Mouse (Mus musculus): ENCODE measurements around the gene Chst14.

DNA sequence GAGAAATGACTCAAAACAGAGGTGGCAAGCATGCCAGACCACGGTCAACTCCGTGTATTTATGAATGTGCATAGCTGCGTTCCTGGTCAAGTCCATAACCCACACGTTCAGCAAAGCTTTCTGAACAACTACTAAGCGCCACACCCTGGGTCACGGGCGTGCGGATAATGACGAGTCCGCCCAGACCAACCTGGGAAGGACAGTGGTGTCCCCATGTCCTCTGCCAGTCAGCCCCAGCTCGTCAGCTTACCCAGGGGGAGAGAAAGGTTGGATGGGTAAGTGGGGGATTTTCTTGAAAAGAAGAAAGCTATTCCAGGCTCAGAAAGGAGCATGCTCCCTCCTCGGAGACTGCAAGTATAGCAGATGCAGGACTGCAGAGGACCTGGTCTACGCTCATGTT lies 38.9 kb upstream of the Chst14 start:
- TF ChIP-seq CTCF (IDR thresholded peaks at IDR 0.05; ENCODE audit: extremely low read depth, insufficient read depth, low read length) (no peak), POLR2A (IDR thresholded peaks at IDR 0.05; ENCODE audit: extremely low read depth, insufficient read depth, low read length) (no peak)
